Mouse (Mus musculus) liver, adult 2 months (tissue): Measurements from ENCODE around the gene Catsperz.
"Not testable (repeated sequence)": the region's sequence is repeated elsewhere in the genome, so short reads cannot be mapped to it uniquely, and the experiment has no call there.

Experiments used
- CTCF ChIP-seq: fragments of 200-500 bp; IDR thresholded peaks from 2 replicates; pipeline ENCODE4 v1.5.1; 2011; ENCODE audit warnings: low read depth, low read length, control low read depth
- POLR2A ChIP-seq: fragments of 200-500 bp; IDR thresholded peaks from 2 replicates; pipeline ENCODE4 v1.6.1; 2011; ENCODE audit warnings: low read length, control low read depth; ENCODE audit not compliant: insufficient read depth; ENCODE audit errors: extremely low read depth

DNA sequence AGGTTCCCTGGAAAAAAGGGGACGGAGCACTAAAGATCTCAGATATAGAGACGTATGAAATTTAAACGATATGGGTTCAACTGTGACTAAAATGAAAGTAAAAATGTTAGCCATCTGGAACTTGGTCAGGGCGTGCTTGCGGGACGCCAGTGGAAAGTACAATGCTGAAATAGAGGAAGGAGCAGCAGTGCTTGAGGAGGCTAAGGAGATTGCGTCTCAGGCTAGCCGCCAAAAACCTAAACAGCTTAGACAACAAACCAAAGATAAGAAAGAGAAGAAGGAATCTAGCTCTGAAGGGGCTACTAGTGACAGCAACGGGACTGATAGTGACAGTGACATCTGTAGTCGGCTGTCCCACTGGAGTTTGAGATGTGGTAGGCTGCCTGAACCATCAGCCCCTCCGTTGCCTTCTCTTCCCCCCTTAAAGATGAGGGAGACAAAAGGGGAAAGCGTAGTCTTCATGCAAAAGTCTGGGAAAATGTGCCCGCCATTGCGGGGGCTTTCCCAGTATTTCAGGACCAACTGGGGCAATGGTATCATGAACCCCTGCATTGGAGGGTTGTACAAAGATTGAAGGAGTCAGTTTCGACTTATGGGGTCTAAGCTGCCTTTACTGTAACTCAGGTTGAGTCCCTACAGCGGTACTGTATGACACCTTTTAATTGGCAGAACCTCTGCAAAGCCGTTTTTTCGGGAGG lies 29.4 kb downstream of the Catsperz start:
- not testable (repeated sequence) for TF ChIP-seq CTCF, POLR2A
